Mouse (Mus musculus) spleen, adult 2 months (tissue): ENCODE data around the gene Olfr319.

ENCODE experiments used
- CTCF ChIP-seq: fragments of 200-500 bp; IDR thresholded peaks from 2 replicates; pipeline ENCODE4 v1.5.1; 2011; ENCODE audit warnings: mild to moderate bottlenecking, inconsistent platforms; ENCODE audit not compliant: insufficient read depth, insufficient read length, insufficient replicate concordance; ENCODE audit errors: extremely low read depth
- POLR2A ChIP-seq: fragments of 200-500 bp; IDR thresholded peaks from 2 replicates; pipeline ENCODE4 v1.6.1; 2011; ENCODE audit warnings: low read depth, low read length, inconsistent platforms

DNA sequence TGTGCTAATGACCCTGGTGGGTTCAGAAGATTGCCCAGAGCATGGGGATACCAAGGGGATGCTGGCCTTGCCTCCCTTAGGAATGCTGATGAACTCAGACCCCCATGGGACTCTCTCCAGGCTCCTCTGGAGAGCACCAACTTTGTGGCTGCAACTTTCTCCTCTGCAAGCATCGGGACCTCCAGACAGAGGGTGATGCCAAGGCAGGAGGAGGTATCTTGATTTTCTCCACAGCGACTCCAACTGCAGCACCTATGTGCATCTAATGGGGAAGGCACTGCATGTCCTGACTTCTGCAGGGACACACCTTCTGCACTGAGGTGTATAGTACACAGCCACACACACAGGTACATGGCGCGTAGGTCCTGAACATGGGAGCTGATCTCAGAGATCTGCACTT is 40.4 kb upstream of the Olfr319 start, which contains the start of gene Olfr322:
- TF ChIP-seq POLR2A (no peak), CTCF (no peak)
